Mouse (Mus musculus) stomach, embryonic 14.5 days (tissue): ENCODE measurements around the gene Vps37d. TPM values are rescaled to one million over a fixed set of nuclear protein-coding genes. Genes with fewer than 3 reads are reported as not detected.

ENCODE experiments used
- polyA plus RNA-seq: library from polyadenylated mRNA; unstranded; fragments of >200 nt; fragmentation: Nextera tagmentation; extraction: Ambion mirVana; gene quantifications from 2 replicates; pipeline ENCODE4 v1.2.1, GENCODE M21; 2014

The Vps37d gene
- polyA plus RNA-seq, 1 experiment from 2014 or later: 7.2 TPM

Other genes with a start within 250 kb of the Vps37d start
- not detected in 2 replicates for gene Tmem270, start 171.5 kb downstream of the Vps37d start, polyA plus RNA-seq
- 1.0 TPM in 1 of 2 replicates, not detected in the other for gene Cldn13, start 162.7 kb downstream of the Vps37d start, polyA plus RNA-seq
- 22.1 and 26.3 TPM in 2 replicates for gene Mettl27, start 145.9 kb downstream of the Vps37d start, polyA plus RNA-seq
- gene Cldn4, start 131.3 kb downstream of the Vps37d start, polyA plus RNA-seq: 91.5 and 93.9 TPM in 2 replicates
- gene Cldn3, start 92.1 kb downstream of the Vps37d start, polyA plus RNA-seq: 69.7 and 71.2 TPM in 2 replicates
- 73.3 and 80.6 TPM in 2 replicates for gene Abhd11, start 69.1 kb downstream of the Vps37d start, polyA plus RNA-seq
- 17.4 and 17.7 TPM in 2 replicates for gene Stx1a, start 54.8 kb downstream of the Vps37d start, polyA plus RNA-seq
- gene Dnajc30, start 14.1 kb downstream of the Vps37d start, polyA plus RNA-seq: 34.8 and 34.9 TPM in 2 replicates
- gene Bud23, start 13.3 kb downstream of the Vps37d start, polyA plus RNA-seq: 95.2 and 99.0 TPM in 2 replicates
- gene Mlxipl, start 11.6 kb upstream of the Vps37d start, polyA plus RNA-seq: 2.7 and 3.6 TPM in 2 replicates
- gene Tbl2, start 71.4 kb upstream of the Vps37d start, polyA plus RNA-seq: 24.8 and 28.5 TPM in 2 replicates
- gene Bcl7b, start 90.0 kb upstream of the Vps37d start, polyA plus RNA-seq: 45.1 and 48.9 TPM in 2 replicates
- 60.3 and 60.7 TPM in 2 replicates for gene Baz1b, start 109.0 kb upstream of the Vps37d start, polyA plus RNA-seq
- gene Fzd9, start 173.0 kb upstream of the Vps37d start, polyA plus RNA-seq: 0.17 and 0.25 TPM in 2 replicates